In the genomic region with DNA sequence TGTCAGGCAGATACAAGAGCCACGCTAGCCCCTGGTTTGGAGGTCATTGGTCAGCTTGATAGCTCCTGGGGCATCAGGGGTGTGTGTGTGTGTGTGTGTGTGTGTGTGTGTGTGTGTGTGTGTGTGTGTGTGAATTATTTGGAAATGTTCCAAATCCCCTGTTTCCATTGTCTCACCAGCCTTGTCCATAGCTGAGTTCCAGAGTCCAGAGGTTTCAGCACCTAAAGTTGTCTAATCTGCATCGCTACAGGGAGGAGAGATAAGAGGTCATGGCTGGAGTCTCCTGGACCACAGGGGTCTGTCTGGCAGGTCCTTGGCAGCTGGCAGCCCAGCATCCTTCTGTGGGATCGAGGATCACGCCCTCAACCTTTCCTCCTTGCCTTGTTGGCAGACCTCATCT, we compare ENCODE assay signal across 24 mouse cellular contexts. TPM values are rescaled to one million over a fixed set of nuclear protein-coding genes. Genes with fewer than 3 reads are reported as not detected.
DNase-seq lines count a peak whose midpoint lies in the region; ATAC-seq and TF ChIP-seq lines count a peak whose summit lies in the region.
"Had no signal": no experiment of that assay in that cellular context is flagged by ENCODE, and none has a peak within 500 bp of the region (broad histone marks: within the 10 kb centered on the region; RNA-seq: fewer than 3 reads in every experiment).

No protein-coding gene starts in this region.

- H3K4me1 ChIP-seq in kidney, embryonic 14.5 days (ENCODE audit: control insufficient read depth, insufficient read depth, low read length) = 0 out of 2 replicates have a peak, but pooled peaks cover 5% of the 10 kb centered on the region
- H3K4me1 ChIP-seq in liver, embryonic 15.5 days (replicated peaks) = peaks cover 9% of the 10 kb centered on the region
- H3K4me1 ChIP-seq in intestine, embryonic 15.5 days (replicated peaks) = peaks cover 3% of the 10 kb centered on the region; the same call in 1 of the 2 replicates
- peaks cover 15% of the 10 kb centered on the region for H3K4me1 ChIP-seq in small intestine, adult 2 months (ENCODE audit: control insufficient read depth, insufficient read depth, insufficient read length, low read length)
- H3K4me1 ChIP-seq: embryonic facial prominence, embryonic 12.5 days; embryonic facial prominence, embryonic 15.5 days; hindbrain, embryonic 12.5 days had no signal

- no peak overlapping the region for H3K4me3 ChIP-seq in kidney, embryonic 14.5 days (ENCODE audit: low read length)
- no peak overlapping the region for H3K4me3 ChIP-seq in liver, embryonic 15.5 days (replicated peaks)
- no peak overlapping the region for H3K4me3 ChIP-seq in intestine, embryonic 15.5 days (replicated peaks)
- H3K4me3 ChIP-seq in small intestine, adult 2 months (ENCODE audit: low read depth, low read length) = no peak overlapping the region
- H3K4me3 ChIP-seq: embryonic facial prominence, embryonic 12.5 days; embryonic facial prominence, embryonic 15.5 days; gastrocnemius, adult 2 months; hindbrain, embryonic 12.5 days had no signal

- H3K27ac ChIP-seq in kidney, embryonic 14.5 days (ENCODE audit: low read depth, low read length) = peak overlapping the region; percentile 17; the same call in 1 of the 2 replicates
- H3K27ac ChIP-seq in liver, embryonic 15.5 days (replicated peaks) = peak overlapping the region; percentile 53; the same call in 1 of the 2 replicates
- H3K27ac ChIP-seq in intestine, embryonic 15.5 days = peak overlapping the region; percentile 73
- peak overlapping the region; percentile 24; the same call in 1 of the 2 replicates for H3K27ac ChIP-seq in small intestine, adult 2 months (ENCODE audit: insufficient read depth, low read depth, low read length)
- H3K27ac ChIP-seq: embryonic facial prominence, embryonic 12.5 days; embryonic facial prominence, embryonic 15.5 days; gastrocnemius, adult 2 months; hindbrain, embryonic 12.5 days had no signal

- no peak for ATAC-seq in kidney, embryonic 14.5 days (ENCODE audit: low FRiP score, low TSS enrichment)
- ATAC-seq in liver, embryonic 15.5 days (ENCODE audit: insufficient read depth) = no peak
- no peak for ATAC-seq in intestine, embryonic 15.5 days
- ATAC-seq: forebrain, embryonic 14.5 days; forebrain, postnatal 0 days had no signal

- no peaks in the 10 kb centered on the region for H3K27me3 ChIP-seq in kidney, embryonic 14.5 days (ENCODE audit: control insufficient read depth, insufficient read depth, low read length)
- H3K27me3 ChIP-seq in liver, embryonic 15.5 days = no peaks in the 10 kb centered on the region
- no peaks in the 10 kb centered on the region for H3K27me3 ChIP-seq in intestine, embryonic 15.5 days (replicated peaks)
- H3K27me3 ChIP-seq in small intestine, adult 2 months (ENCODE audit: control insufficient read depth, insufficient read depth, low read length) = no peaks in the 10 kb centered on the region
- H3K27me3 ChIP-seq: embryonic facial prominence, embryonic 12.5 days; embryonic facial prominence, embryonic 15.5 days; Patski had no signal

- DNase-seq in kidney, adult 18-20 months = no peak
- DNase-seq in liver = no peak
- DNase-seq in urinary bladder, adult 18-20 months (ENCODE audit: low spot score in 2 of 2) = no peak
- DNase-seq: adrenal gland, postnatal 10 days; adrenal gland, postnatal 36 days; B cell, adult 2 months; cerebellum, adult 18-20 months; cerebellum, adult 9-10 months; cerebellum, postnatal 14 days; forebrain, postnatal 0 days; gastrocnemius, adult 2 months; gastrocnemius, postnatal 14 days; heart, adult 11 months had no signal

- H3K36me3 ChIP-seq in kidney, embryonic 14.5 days (ENCODE audit: control insufficient read depth, insufficient read depth, low read length) = no peaks in the 10 kb centered on the region
- H3K36me3 ChIP-seq in liver, embryonic 15.5 days (replicated peaks) = no peaks in the 10 kb centered on the region
- no peaks in the 10 kb centered on the region for H3K36me3 ChIP-seq in intestine, embryonic 15.5 days
- H3K36me3 ChIP-seq in small intestine, adult 2 months (ENCODE audit: control insufficient read depth, insufficient read depth, low read length) = no peaks in the 10 kb centered on the region
- H3K36me3 ChIP-seq: embryonic facial prominence, embryonic 12.5 days; embryonic facial prominence, embryonic 15.5 days; G1E; hindbrain, embryonic 12.5 days had no signal

- no peak for TF ChIP-seq POLR2A in small intestine, adult 2 months (IDR thresholded peaks at IDR 0.05; ENCODE audit: low read depth, low read length)

- no peak for TF ChIP-seq CTCF in small intestine, adult 2 months (IDR thresholded peaks at IDR 0.05; ENCODE audit: extremely low read depth, insufficient read length, insufficient replicate concordance, low read depth, low read length)

- no peak overlapping the region for H3K9ac ChIP-seq in kidney, embryonic 14.5 days (ENCODE audit: low read depth, low read length)
- H3K9ac ChIP-seq in liver, embryonic 15.5 days = no peak overlapping the region
- no peak overlapping the region for H3K9ac ChIP-seq in intestine, embryonic 15.5 days
- H3K9ac ChIP-seq: embryonic facial prominence, embryonic 12.5 days; embryonic facial prominence, embryonic 15.5 days; forebrain, postnatal 0 days; hindbrain, embryonic 12.5 days had no signal

- 78% methylated on average over 4 of the region's 4 CpGs for WGBS in kidney, embryonic 14.5 days
- WGBS in liver, embryonic 15.5 days (ENCODE audit: insufficient replicate concordance) = 49% methylated on average over 4 of the region's 4 CpGs
- 67% methylated on average over 4 of the region's 4 CpGs for WGBS in intestine, embryonic 15.5 days
- 41% methylated on average over 4 of the region's 4 CpGs for WGBS in small intestine, adult 2 months

- H3K9me3 ChIP-seq in kidney, embryonic 14.5 days (ENCODE audit: control insufficient read depth, low read length) = no peaks in the 10 kb centered on the region
- no peaks in the 10 kb centered on the region for H3K9me3 ChIP-seq in liver, embryonic 15.5 days (replicated peaks)
- H3K9me3 ChIP-seq in intestine, embryonic 15.5 days = no peaks in the 10 kb centered on the region
- H3K9me3 ChIP-seq: embryonic facial prominence, embryonic 12.5 days; embryonic facial prominence, embryonic 15.5 days; G1E; hindbrain, embryonic 12.5 days had no signal

- H3K4me2 ChIP-seq in kidney, embryonic 14.5 days (replicated peaks; ENCODE audit: low read depth, low read length) = no peak overlapping the region
- H3K4me2 ChIP-seq in liver, embryonic 15.5 days = no peak overlapping the region
- no peak overlapping the region for H3K4me2 ChIP-seq in intestine, embryonic 15.5 days (replicated peaks)
- H3K4me2 ChIP-seq: embryonic facial prominence, embryonic 12.5 days; embryonic facial prominence, embryonic 15.5 days; heart, embryonic 11.5 days; hindbrain, embryonic 12.5 days had no signal

RNA-seq across cellular contexts. Expression of a gene that starts 27.4 kb away (rescaled TPM):
- polyA plus RNA-seq in kidney, embryonic 14.5 days (2014; fragmentation: Nextera tagmentation; extraction: Ambion mirVana) = 43.7 and 47.6 TPM in 2 replicates
- polyA plus RNA-seq in liver, embryonic 15.5 days (2015; fragmentation: Nextera tagmentation; extraction: Ambion mirVana) = 12.3 and 13.0 TPM in 2 replicates
- polyA plus RNA-seq in intestine, embryonic 15.5 days (2015; fragmentation: Nextera tagmentation; extraction: Ambion mirVana) = 28.4 and 31.2 TPM in 2 replicates
- 0.30 and 0.95 TPM in 2 replicates for polyA plus RNA-seq in small intestine, adult 2 months (2012; rRNA removed)

RNA-seq across cellular contexts. Expression of a gene that starts 49.7 kb away (rescaled TPM):
- polyA plus RNA-seq in kidney, embryonic 14.5 days (2014; fragmentation: Nextera tagmentation; extraction: Ambion mirVana) = 9.3 and 11.6 TPM in 2 replicates
- 5.2 and 5.4 TPM in 2 replicates for polyA plus RNA-seq in liver, embryonic 15.5 days (2015; fragmentation: Nextera tagmentation; extraction: Ambion mirVana)
- polyA plus RNA-seq in intestine, embryonic 15.5 days (2015; fragmentation: Nextera tagmentation; extraction: Ambion mirVana) = 9.8 and 10.8 TPM in 2 replicates
- polyA plus RNA-seq in small intestine, adult 2 months (2012; rRNA removed) = 6.7 and 10.3 TPM in 2 replicates

Comparison
In these comparisons a context has a peak if more than half of its experiments do, and no peak if none do; other contexts are left out.
1. H3K27ac ChIP-seq: peak in every context shown above with its lines; median percentile 73 in intestine, embryonic 15.5 days; 53 in liver, embryonic 15.5 days; 24 in small intestine, adult 2 months; 17 in kidney, embryonic 14.5 days.